Mouse (Mus musculus): ENCODE data around the gene Otud4.

DNA sequence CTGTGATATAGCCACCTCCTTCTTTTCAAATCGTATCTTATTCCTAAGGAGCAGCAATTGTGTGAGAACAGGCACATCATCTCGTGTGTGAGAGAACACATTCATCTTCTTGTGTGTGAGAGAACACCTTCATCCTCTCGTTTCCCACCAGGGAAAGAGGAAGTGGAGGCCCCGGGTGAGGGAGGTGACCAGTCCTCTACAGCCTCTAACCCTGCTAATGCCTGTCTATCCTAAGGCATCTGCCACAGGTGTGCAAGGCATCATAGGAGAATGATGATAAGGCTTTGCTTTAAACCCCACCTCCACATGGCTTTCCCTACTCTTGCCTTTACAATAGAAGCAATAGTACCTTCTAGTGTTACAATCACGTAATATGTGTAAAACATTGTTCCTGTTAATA, 20.5 kb upstream of the Otud4 start:
- no peak for TF ChIP-seq EP300 (IDR thresholded peaks at IDR 0.05)
- TF ChIP-seq CTCF (IDR thresholded peaks at IDR 0.05), result no peak
